Mouse (Mus musculus): ENCODE measurements around the gene Hmg20b.

- TF ChIP-seq EP300 (IDR thresholded peaks at IDR 0.05; ENCODE audit: low read depth) = no peak
- no peak for TF ChIP-seq CTCF (IDR thresholded peaks at IDR 0.05; ENCODE audit: low read depth)
Measured at GRCm38 (mm10) chr10:81340551-81341332, 9.5 kb downstream of the Hmg20b start.

Data from heart, postnatal 0 days (tissue).